ENCODE assay signal across 20 mouse cellular contexts in the genomic region with DNA sequence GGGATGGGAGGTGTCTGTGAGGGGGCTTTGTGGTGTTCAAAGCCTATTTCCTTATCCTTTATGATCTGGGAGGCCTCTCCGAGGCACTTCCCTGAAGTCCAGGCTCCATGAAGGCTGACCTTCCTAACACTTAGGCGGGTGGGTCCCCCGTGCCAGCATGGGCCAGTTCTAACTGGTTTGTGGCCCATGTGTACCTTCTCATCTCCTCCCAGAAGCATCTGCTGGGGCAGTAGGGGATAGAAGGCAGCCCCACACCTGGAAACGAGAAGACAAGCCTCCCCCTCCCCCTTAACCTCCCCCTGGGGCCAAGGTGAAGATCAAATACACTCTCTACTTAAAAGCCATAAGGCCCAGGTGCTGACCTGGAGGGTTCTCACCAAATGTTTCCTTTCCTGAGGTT. TPM values are rescaled to one million over a fixed set of nuclear protein-coding genes. Genes with fewer than 3 reads are reported as not detected.
DNase-seq lines count a peak whose midpoint lies in the region; ATAC-seq lines count a peak whose summit lies in the region.
"Had no signal": no experiment of that assay in that cellular context is flagged by ENCODE, and none has a peak within 500 bp of the region (broad histone marks: within the 10 kb centered on the region; RNA-seq: fewer than 3 reads in every experiment).

No protein-coding gene starts in this region.

- DNase-seq in heart, postnatal 4 days, result no peak
- DNase-seq in midbrain, embryonic 10.5 days (ENCODE audit: low spot score), result no peak
- DNase-seq in left cerebral cortex, postnatal 36 days (ENCODE audit: low spot score in 2 of 2), result no peak
- DNase-seq: adrenal gland, postnatal 14 days; cerebellum, adult 11-12 months; cerebellum, adult 9-10 months; cerebellum, postnatal 25 days; gastrocnemius, postnatal 10 days; heart, adult 2 months; heart, postnatal 36 days had no signal

- no peak overlapping the region for H3K4me2 ChIP-seq in heart, embryonic 11.5 days
- no peak overlapping the region for H3K4me2 ChIP-seq in midbrain, embryonic 16.5 days (ENCODE audit: low read length)
- no peak overlapping the region for H3K4me2 ChIP-seq in embryonic facial prominence, embryonic 13.5 days
- H3K4me2 ChIP-seq: embryonic facial prominence, embryonic 15.5 days; hindbrain, embryonic 13.5 days; intestine, embryonic 15.5 days had no signal

- intact Hi-C loops in left cerebral cortex, postnatal 36 days (cut with DNase I), result no loop called here

- 0 out of 2 replicates have a peak overlapping the region, but pooled peaks have one; percentile 11 for H3K27ac ChIP-seq in heart, embryonic 11.5 days (ENCODE audit: low read depth, low read length)
- peak overlapping the region; percentile 57; the same call in 1 of the 2 replicates for H3K27ac ChIP-seq in midbrain, embryonic 10.5 days (replicated peaks)
- H3K27ac ChIP-seq in midbrain, embryonic 16.5 days (ENCODE audit: low read length), result no peak overlapping the region
- H3K27ac ChIP-seq in embryonic facial prominence, embryonic 13.5 days, result peak overlapping the region; percentile 22; the same call in 1 of the 2 replicates
- H3K27ac ChIP-seq: embryonic facial prominence, embryonic 15.5 days; heart, adult 2 months; hindbrain, embryonic 13.5 days; intestine, embryonic 15.5 days had no signal

- H3K9ac ChIP-seq in heart, embryonic 11.5 days (ENCODE audit: low read depth, low read length), result no peak overlapping the region
- no peak overlapping the region for H3K9ac ChIP-seq in midbrain, embryonic 16.5 days (ENCODE audit: low read depth, low read length)
- no peak overlapping the region for H3K9ac ChIP-seq in embryonic facial prominence, embryonic 13.5 days
- H3K9ac ChIP-seq: embryonic facial prominence, embryonic 15.5 days; hindbrain, embryonic 13.5 days; intestine, embryonic 15.5 days had no signal

- H3K36me3 ChIP-seq in heart, embryonic 11.5 days (ENCODE audit: control insufficient read depth, insufficient read depth, low read length), result no peaks in the 10 kb centered on the region
- peaks cover 70% of the 10 kb centered on the region for H3K36me3 ChIP-seq in midbrain, embryonic 10.5 days
- no peaks in the 10 kb centered on the region for H3K36me3 ChIP-seq in midbrain, embryonic 16.5 days (ENCODE audit: control insufficient read depth, insufficient read depth, low read length)
- no peaks in the 10 kb centered on the region for H3K36me3 ChIP-seq in embryonic facial prominence, embryonic 13.5 days
- H3K36me3 ChIP-seq: embryonic facial prominence, embryonic 15.5 days; intestine, embryonic 15.5 days had no signal

- H3K9me3 ChIP-seq in heart, embryonic 11.5 days (replicated peaks; ENCODE audit: control insufficient read depth, low read length), result no peaks in the 10 kb centered on the region
- H3K9me3 ChIP-seq in midbrain, embryonic 10.5 days (replicated peaks), result no peaks in the 10 kb centered on the region
- no peaks in the 10 kb centered on the region for H3K9me3 ChIP-seq in midbrain, embryonic 16.5 days (replicated peaks; ENCODE audit: control insufficient read depth, low read length, poor library complexity, severe bottlenecking)
- no peaks in the 10 kb centered on the region for H3K9me3 ChIP-seq in embryonic facial prominence, embryonic 13.5 days
- H3K9me3 ChIP-seq: embryonic facial prominence, embryonic 15.5 days; hindbrain, embryonic 13.5 days; intestine, embryonic 15.5 days had no signal

- 34% methylated on average over 4 of the region's 4 CpGs for WGBS in heart, embryonic 11.5 days (ENCODE audit: insufficient replicate concordance)
- 63% methylated on average over 4 of the region's 4 CpGs for WGBS in midbrain, embryonic 10.5 days
- 74% methylated on average over 4 of the region's 4 CpGs for WGBS in midbrain, embryonic 16.5 days
- 27% methylated on average over 4 of the region's 4 CpGs for WGBS in embryonic facial prominence, embryonic 13.5 days

- H3K4me3 ChIP-seq in heart, embryonic 11.5 days (ENCODE audit: low read depth, low read length), result no peak overlapping the region
- no peak overlapping the region for H3K4me3 ChIP-seq in midbrain, embryonic 10.5 days
- H3K4me3 ChIP-seq in midbrain, embryonic 16.5 days (ENCODE audit: low read depth, low read length), result no peak overlapping the region
- H3K4me3 ChIP-seq in embryonic facial prominence, embryonic 13.5 days, result no peak overlapping the region
- H3K4me3 ChIP-seq: embryonic facial prominence, embryonic 15.5 days; erythroblast, embryonic 14.5 days; heart, adult 2 months; hindbrain, embryonic 13.5 days; intestine, embryonic 15.5 days had no signal

- no peak for ATAC-seq in heart, embryonic 11.5 days (replicated peaks; ENCODE audit: insufficient number of reproducible peaks, low FRiP score, low TSS enrichment)
- ATAC-seq in midbrain, embryonic 16.5 days, result no peak
- ATAC-seq in embryonic facial prominence, embryonic 13.5 days (ENCODE audit: insufficient number of reproducible peaks, insufficient read depth, low FRiP score, low TSS enrichment, low read depth), result no peak
- ATAC-seq: activated CD4-positive, CD25-positive, alpha-beta regulatory T cell, adult 4 months; forebrain, embryonic 16.5 days; intestine, embryonic 15.5 days; Patski had no signal

- peaks cover 22% of the 10 kb centered on the region for H3K4me1 ChIP-seq in heart, embryonic 11.5 days (ENCODE audit: control insufficient read depth, insufficient read depth, low read length)
- H3K4me1 ChIP-seq in midbrain, embryonic 10.5 days, result peaks cover 24% of the 10 kb centered on the region
- H3K4me1 ChIP-seq in midbrain, embryonic 16.5 days (ENCODE audit: control insufficient read depth, insufficient read depth, low read length), result no peaks in the 10 kb centered on the region
- H3K4me1 ChIP-seq in embryonic facial prominence, embryonic 13.5 days, result peaks cover 21% of the 10 kb centered on the region

- H3K27me3 ChIP-seq in heart, embryonic 11.5 days (ENCODE audit: control insufficient read depth, insufficient read depth, low read length), result no peaks in the 10 kb centered on the region
- H3K27me3 ChIP-seq in midbrain, embryonic 10.5 days (ENCODE audit: low read depth, poor library complexity, severe bottlenecking), result 0 out of 2 replicates have a peak, but pooled peaks cover 6% of the 10 kb centered on the region
- no peaks in the 10 kb centered on the region for H3K27me3 ChIP-seq in midbrain, embryonic 16.5 days (ENCODE audit: control insufficient read depth, insufficient read depth, low read depth, low read length)
- no peaks in the 10 kb centered on the region for H3K27me3 ChIP-seq in embryonic facial prominence, embryonic 13.5 days
- H3K27me3 ChIP-seq: embryonic facial prominence, embryonic 15.5 days; hindbrain, embryonic 13.5 days; intestine, embryonic 15.5 days had no signal

RNA-seq across cellular contexts. Expression of a gene that starts 45.3 kb away (rescaled TPM):
- 30.4 and 31.1 TPM in 2 replicates for polyA plus RNA-seq in heart, embryonic 11.5 days (2014; fragmentation: Nextera tagmentation; extraction: Ambion mirVana)
- 1 to 10 TPM; 9.3 TPM for total RNA-seq in heart, postnatal 4 days (2021)
- polyA plus RNA-seq in midbrain, embryonic 10.5 days (2016; fragmentation: Nextera tagmentation; extraction: Ambion mirVana), result 57.0 and 57.4 TPM in 2 replicates
- 47.4 and 49.2 TPM in 2 replicates for polyA plus RNA-seq in midbrain, embryonic 16.5 days (2015; fragmentation: Nextera tagmentation; extraction: Ambion mirVana)
- 40.1 and 41.3 TPM in 2 replicates for polyA plus RNA-seq in embryonic facial prominence, embryonic 13.5 days (2015; fragmentation: Nextera tagmentation; extraction: Ambion mirVana)
- total RNA-seq in left cerebral cortex, postnatal 36 days (2021), result 10 to 100 TPM; 11.7 to 13.8 TPM
